30 mouse cellular contexts compared by ENCODE assay signal in genomic region chr19:23955461-23955860, GRCm38 (mm10).
DNase-seq lines count a peak whose midpoint lies in the region; ATAC-seq and TF ChIP-seq lines count a peak whose summit lies in the region.
"Had no signal": no experiment of that assay in that cellular context is flagged by ENCODE, and none has a peak within 500 bp of the region (broad histone marks: within the 10 kb centered on the region; RNA-seq: fewer than 3 reads in every experiment).

No protein-coding gene starts in this region.

- no peak for DNase-seq in heart, embryonic 10.5 days (ENCODE audit: low spot score)
- no peak for DNase-seq in heart, postnatal 10 days
- DNase-seq in heart, adult 18-20 months = no peak
- peak; percentile 50 for DNase-seq in ZHBTc4 (ENCODE audit: low read depth, low spot score)
- DNase-seq in cerebellum, adult 2 months = no peak
- DNase-seq: adrenal gland, adult 2 months; adrenal gland, postnatal 14 days; B cell, adult 2 months; cerebellum, adult 11 months; cerebellum, adult 9-10 months; cerebellum, postnatal 14 days; forebrain, postnatal 0 days; gastrocnemius, adult 2 months; gastrocnemius, postnatal 14 days; heart, adult 2 months; kidney, adult 11 months; kidney, adult 8-10 months had no signal

- H3K9me3 ChIP-seq in heart, embryonic 10.5 days = no peaks in the 10 kb centered on the region
- no peaks in the 10 kb centered on the region for H3K9me3 ChIP-seq in heart, embryonic 13.5 days
- H3K9me3 ChIP-seq: embryonic facial prominence, embryonic 12.5 days; embryonic facial prominence, embryonic 15.5 days; G1E; heart, embryonic 15.5 days; hindbrain, embryonic 10.5 days; hindbrain, embryonic 13.5 days; intestine, embryonic 15.5 days; kidney, embryonic 15.5 days had no signal

- peaks cover 34% of the 10 kb centered on the region for H3K4me1 ChIP-seq in heart, embryonic 10.5 days
- peaks cover 33% of the 10 kb centered on the region for H3K4me1 ChIP-seq in heart, embryonic 13.5 days
- H3K4me1 ChIP-seq in cerebellum, adult 2 months (ENCODE audit: control insufficient read depth, insufficient read depth, low read length) = peaks cover 15% of the 10 kb centered on the region

- TF ChIP-seq CTCF in cerebellum, adult 2 months (IDR thresholded peaks at IDR 0.05; ENCODE audit: borderline replicate concordance, insufficient read depth, low read depth, low read length) = no peak

- H3K27ac ChIP-seq in heart, embryonic 10.5 days = peak overlapping the region; percentile 65
- H3K27ac ChIP-seq in heart, embryonic 13.5 days (replicated peaks) = no peak overlapping the region
- H3K27ac ChIP-seq in cerebellum, adult 2 months (ENCODE audit: insufficient read depth, low read length) = no peak overlapping the region
- H3K27ac ChIP-seq: embryonic facial prominence, embryonic 12.5 days; embryonic facial prominence, embryonic 15.5 days; gastrocnemius, adult 2 months; heart, adult 2 months; heart, embryonic 15.5 days; hindbrain, embryonic 10.5 days; hindbrain, embryonic 13.5 days; intestine, embryonic 15.5 days; kidney, embryonic 15.5 days had no signal

- H3K4me2 ChIP-seq in heart, embryonic 13.5 days = peak overlapping the region; percentile 24; the same call in 1 of the 2 replicates
- H3K4me2 ChIP-seq: embryonic facial prominence, embryonic 12.5 days; embryonic facial prominence, embryonic 15.5 days; heart, embryonic 15.5 days; hindbrain, embryonic 13.5 days; intestine, embryonic 15.5 days; kidney, embryonic 15.5 days had no signal

- H3K4me3 ChIP-seq in heart, embryonic 10.5 days = no peak overlapping the region
- H3K4me3 ChIP-seq in heart, embryonic 13.5 days = no peak overlapping the region
- H3K4me3 ChIP-seq in cerebellum, adult 2 months (replicated peaks; ENCODE audit: insufficient read depth, low read depth, low read length) = no peak overlapping the region
- H3K4me3 ChIP-seq: embryonic facial prominence, embryonic 12.5 days; embryonic facial prominence, embryonic 15.5 days; gastrocnemius, adult 2 months; heart, adult 2 months; heart, embryonic 15.5 days; hindbrain, embryonic 10.5 days; hindbrain, embryonic 13.5 days; intestine, embryonic 15.5 days; kidney, embryonic 15.5 days had no signal

- H3K36me3 ChIP-seq in heart, embryonic 10.5 days = no peaks in the 10 kb centered on the region
- H3K36me3 ChIP-seq in heart, embryonic 13.5 days = no peaks in the 10 kb centered on the region
- H3K36me3 ChIP-seq: embryonic facial prominence, embryonic 12.5 days; embryonic facial prominence, embryonic 15.5 days; G1E; heart, embryonic 15.5 days; hindbrain, embryonic 10.5 days; hindbrain, embryonic 13.5 days; intestine, embryonic 15.5 days; kidney, embryonic 15.5 days had no signal

- TF ChIP-seq POLR2A in cerebellum, adult 2 months (IDR thresholded peaks at IDR 0.05; ENCODE audit: borderline replicate concordance, insufficient read depth, low read length) = no peak

- no peak overlapping the region for H3K9ac ChIP-seq in heart, embryonic 13.5 days
- H3K9ac ChIP-seq: embryonic facial prominence, embryonic 12.5 days; embryonic facial prominence, embryonic 15.5 days; forebrain, postnatal 0 days; heart, embryonic 15.5 days; hindbrain, embryonic 13.5 days; intestine, embryonic 15.5 days; kidney, embryonic 15.5 days had no signal

- 0 out of 2 replicates have a peak, but pooled peaks cover 7% of the 10 kb centered on the region for H3K27me3 ChIP-seq in heart, embryonic 10.5 days (ENCODE audit: insufficient read depth, poor library complexity, severe bottlenecking)
- H3K27me3 ChIP-seq in heart, embryonic 13.5 days (replicated peaks) = no peaks in the 10 kb centered on the region
- no peaks in the 10 kb centered on the region for H3K27me3 ChIP-seq in cerebellum, adult 2 months (ENCODE audit: control insufficient read depth, insufficient read depth, low read length)
- H3K27me3 ChIP-seq: CH12.LX; embryonic facial prominence, embryonic 12.5 days; embryonic facial prominence, embryonic 15.5 days; heart, embryonic 15.5 days; hindbrain, embryonic 13.5 days; intestine, embryonic 15.5 days; kidney, embryonic 15.5 days had no signal

- intact Hi-C loops in heart, postnatal 10 days (cut with DNase I) = no loop called here

- no peak for ATAC-seq in heart, embryonic 13.5 days (ENCODE audit: extremely low read depth, insufficient number of reproducible peaks, low FRiP score, low TSS enrichment)
- ATAC-seq: forebrain, embryonic 14.5 days; forebrain, postnatal 0 days; hindbrain, embryonic 16.5 days; intestine, embryonic 15.5 days; Patski had no signal

- WGBS in heart, embryonic 10.5 days = 73% methylated on average over 8 of the region's 8 CpGs
- 72% methylated on average over 8 of the region's 8 CpGs for WGBS in heart, embryonic 13.5 days
- WGBS in cerebellum, adult 2 months = 95% methylated on average over 8 of the region's 8 CpGs
